Mouse (Mus musculus) CD8-positive naive resting alpha-beta T cell, adult 57 days (primary cell): Measurements from ENCODE around the gene Kcnd2. TPM values are rescaled to one million over a fixed set of nuclear protein-coding genes. Genes with fewer than 3 reads are reported as not detected.

Experiments
- total RNA-seq: library from RNA; stranded (reverse); gene quantifications from one replicate; pipeline ENCODE4 v1.2.4, GENCODE M21; 2023

Gene Kcnd2
- total RNA-seq: not detected

GRCm38 (mm10) chr6:21215491-21216191 lies at the start of gene Kcnd2:
Gene Kcnd2 (plus strand): TSS chr6:21215503.

